Mouse (Mus musculus) bone marrow macrophage, adult 2 months (primary cell): ENCODE results near the gene Rhbg.

Source experiments
- CTCF ChIP-seq: IDR thresholded peaks from 2 replicates; pipeline ENCODE4 v1.5.1; 2012; ENCODE audit warnings: low read depth, mild to moderate bottlenecking, low read length, moderate library complexity
- POLR2A ChIP-seq: IDR thresholded peaks from 2 replicates; pipeline ENCODE4 v1.6.1; 2012; ENCODE audit warnings: mild to moderate bottlenecking, low read depth, low read length, borderline replicate concordance

GRCm38 (mm10) chr3:88276121-88276520, 21.6 kb upstream of the Rhbg start:
- no peak for TF ChIP-seq CTCF
- no peak for TF ChIP-seq POLR2A
